Mouse (Mus musculus) midbrain, embryonic 15.5 days (tissue): Measurements from ENCODE around the gene Hoxb6. TPM values are rescaled to one million over a fixed set of nuclear protein-coding genes. Genes with fewer than 3 reads are reported as not detected.

Experiments used
- ATAC-seq: fragments of 200-750 bp; cut with Nextera tagmentation; replicated peaks from 2 replicates; pipeline ENCODE4 v1.8.0; 2017; ENCODE audit warnings: moderate TSS enrichment
- H3K27ac ChIP-seq: fragments of 300-500 bp; sonication (generic); 2 replicates; pipeline ENCODE4 v1.5.1; 2015; ENCODE audit warnings: mild to moderate bottlenecking, inconsistent platforms
- H3K27me3 ChIP-seq: fragments of 300-500 bp; sonication (generic); replicated peaks from 2 replicates; pipeline ENCODE4 v1.6.1; 2015; ENCODE audit warnings: inconsistent platforms
- H3K36me3 ChIP-seq: fragments of 300-500 bp; sonication (generic); replicated peaks from 2 replicates; pipeline ENCODE4 v1.6.1; 2015; ENCODE audit warnings: inconsistent platforms
- H3K4me1 ChIP-seq: fragments of 300-500 bp; sonication (generic); 2 replicates; pipeline ENCODE4 v1.6.1; 2015; ENCODE audit warnings: inconsistent platforms
- H3K4me2 ChIP-seq: fragments of 300-500 bp; sonication (generic); 2 replicates; pipeline ENCODE4 v1.6.1; 2015; ENCODE audit warnings: inconsistent platforms, mild to moderate bottlenecking, moderate library complexity
- H3K4me3 ChIP-seq: fragments of 300-500 bp; sonication (generic); 2 replicates; pipeline ENCODE4 v1.5.1; 2015; ENCODE audit warnings: mild to moderate bottlenecking, inconsistent platforms
- H3K9ac ChIP-seq: fragments of 300-500 bp; sonication (generic); 2 replicates; pipeline ENCODE4 v1.6.1; 2015; ENCODE audit warnings: mild to moderate bottlenecking, inconsistent platforms
- H3K9me3 ChIP-seq: fragments of 300-500 bp; sonication (generic); 2 replicates; pipeline ENCODE4 v1.6.1; 2016; ENCODE audit warnings: inconsistent platforms
- WGBS: fragments of 180-500 bp; shearing (Covaris S2); methylation state at CpG from one replicate; pipeline ENCODE4 v1.1.7; 2015; ENCODE audit warnings: mixed read lengths; 5-methylcytosine and 5-hydroxymethylcytosine counted together
- polyA plus RNA-seq: library from polyadenylated mRNA; unstranded; fragments of >200 nt; fragmentation: Nextera tagmentation; extraction: Ambion mirVana; gene quantifications from 2 replicates; pipeline ENCODE4 v1.2.1, GENCODE M21; 2015

Hoxb6 gene
- polyA plus RNA-seq, 1 experiment from 2014 or later = 0.13 TPM

DNA sequence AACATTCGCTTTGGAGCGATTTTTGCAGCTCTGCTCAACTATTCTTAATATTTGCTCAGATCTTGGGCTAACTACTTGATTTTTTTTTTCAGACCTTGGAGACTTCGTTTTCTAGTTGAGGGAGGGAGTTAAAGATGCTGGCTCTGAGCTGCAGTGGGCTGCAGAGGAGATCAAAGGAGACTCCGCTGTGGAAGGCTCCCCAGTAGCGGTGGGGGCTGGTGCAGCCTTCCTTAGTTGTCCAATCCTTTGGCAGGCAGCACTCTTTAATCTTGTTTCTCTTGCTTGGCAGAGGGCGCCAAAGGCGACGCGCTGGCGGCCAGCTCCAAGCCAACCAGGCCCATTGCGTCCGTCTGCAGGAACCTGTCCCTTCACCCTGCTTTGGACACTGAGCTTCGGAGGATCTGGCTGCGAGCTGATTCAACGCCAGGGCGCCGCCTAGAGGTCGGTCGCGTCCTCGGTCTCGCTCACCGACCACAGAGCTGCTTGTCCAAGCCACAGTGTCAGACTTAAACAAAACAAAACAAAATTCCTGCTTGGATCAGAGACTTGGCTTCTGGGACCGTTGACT is 30.9 kb upstream of the Hoxb6 start:
- 2% methylated on average over 24 of the region's 24 CpGs for WGBS
- H3K9ac ChIP-seq = no peak overlapping the region
- no peak for ATAC-seq

DNA sequence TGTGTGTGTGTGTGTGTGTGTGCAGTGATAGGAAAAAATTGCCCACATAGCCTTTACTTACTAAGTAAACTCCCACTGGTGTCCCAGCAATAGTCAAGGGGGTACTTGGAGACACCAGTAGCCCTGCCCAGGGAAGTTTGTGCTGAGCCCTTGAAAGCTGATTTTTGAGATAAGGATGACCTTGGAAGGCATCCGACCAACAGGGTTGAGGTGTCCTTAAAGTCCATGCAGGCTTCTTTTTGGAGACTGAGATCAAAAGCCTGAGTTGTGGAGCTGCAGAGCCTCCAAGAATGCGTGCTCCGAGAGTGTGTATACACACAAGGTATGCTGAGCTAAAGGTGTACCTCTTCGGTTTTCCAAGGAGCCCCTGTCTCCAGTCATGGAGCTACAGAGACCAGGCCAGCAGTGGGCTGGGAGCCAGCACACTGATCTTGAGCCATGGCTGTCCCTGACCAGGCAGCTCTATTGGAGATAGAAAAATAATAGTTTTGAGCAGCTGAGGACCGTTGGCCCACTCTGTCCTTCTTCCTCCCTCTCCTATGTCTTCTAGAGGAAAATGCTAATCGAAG is 29.9 kb upstream of the Hoxb6 start:
- H3K9me3 ChIP-seq = no peaks in the 10 kb centered on the region
- no peaks in the 10 kb centered on the region for H3K4me1 ChIP-seq
- no peak for ATAC-seq
- no peak overlapping the region for H3K9ac ChIP-seq
- no peak overlapping the region for H3K4me2 ChIP-seq
- no peak overlapping the region for H3K27ac ChIP-seq
- H3K4me3 ChIP-seq = no peak overlapping the region
- H3K27me3 ChIP-seq = peaks cover 97% of the 10 kb centered on the region
- WGBS = 11% methylated on average over 6 of the region's 6 CpGs
- no peaks in the 10 kb centered on the region for H3K36me3 ChIP-seq

More for the DNA sequence above, 30.9 kb upstream of the Hoxb6 start:
- Histone ChIP-seq H3K4me1 (no peaks in the 10 kb centered on the region), H3K27me3 (peaks cover 96% of the 10 kb centered on the region), H3K4me2 (no peak overlapping the region), H3K4me3 (no peak overlapping the region), H3K27ac (no peak overlapping the region), H3K9me3 (no peaks in the 10 kb centered on the region), H3K36me3 (no peaks in the 10 kb centered on the region)

DNA sequence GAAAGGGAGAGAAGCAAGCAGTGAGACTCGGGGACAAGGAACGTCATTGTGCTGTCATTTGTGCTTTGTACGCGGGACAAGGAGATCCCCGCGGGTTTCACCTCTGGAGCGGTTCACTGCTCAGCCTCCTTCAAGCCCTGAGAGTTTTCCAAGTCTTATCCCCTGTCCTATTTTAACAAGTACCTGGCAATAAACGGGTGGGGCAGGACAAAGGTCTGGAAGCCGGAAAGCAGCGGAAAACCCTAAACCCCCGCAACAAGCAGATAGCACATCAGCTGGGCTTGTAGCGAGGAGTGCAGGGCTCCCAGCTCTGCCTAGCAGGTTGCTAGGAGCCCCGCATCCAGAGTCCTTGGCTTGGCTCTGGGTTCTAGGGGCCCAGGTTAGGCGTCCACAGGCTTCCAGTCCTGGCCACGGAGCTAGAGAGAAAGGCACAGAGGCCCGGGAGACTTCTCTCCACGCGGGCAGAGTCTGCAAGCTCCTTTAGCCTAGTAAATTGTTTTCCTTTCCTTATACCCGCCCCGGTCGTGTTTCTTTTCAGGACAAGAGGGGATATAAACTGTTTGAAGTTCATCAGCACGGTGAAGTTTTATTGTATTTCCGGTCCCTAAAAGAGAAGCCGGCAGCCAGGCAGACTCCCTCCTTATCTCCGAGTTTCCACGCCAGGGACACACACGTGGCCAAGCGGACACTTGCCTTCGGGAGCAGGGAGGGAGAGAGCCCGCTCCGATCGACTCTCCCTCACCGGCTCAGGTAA is 28.5 kb upstream of the Hoxb6 start:
- H3K27ac ChIP-seq = no peak overlapping the region
- 1% methylated on average over 33 of the region's 33 CpGs for WGBS
- H3K9ac ChIP-seq = no peak overlapping the region
- no peaks in the 10 kb centered on the region for H3K9me3 ChIP-seq
- no peaks in the 10 kb centered on the region for H3K4me1 ChIP-seq
- ATAC-seq = no peak
- peaks cover 95% of the 10 kb centered on the region for H3K27me3 ChIP-seq
- H3K4me2 ChIP-seq = no peak overlapping the region
- no peak overlapping the region for H3K4me3 ChIP-seq
- H3K36me3 ChIP-seq = no peaks in the 10 kb centered on the region

DNA sequence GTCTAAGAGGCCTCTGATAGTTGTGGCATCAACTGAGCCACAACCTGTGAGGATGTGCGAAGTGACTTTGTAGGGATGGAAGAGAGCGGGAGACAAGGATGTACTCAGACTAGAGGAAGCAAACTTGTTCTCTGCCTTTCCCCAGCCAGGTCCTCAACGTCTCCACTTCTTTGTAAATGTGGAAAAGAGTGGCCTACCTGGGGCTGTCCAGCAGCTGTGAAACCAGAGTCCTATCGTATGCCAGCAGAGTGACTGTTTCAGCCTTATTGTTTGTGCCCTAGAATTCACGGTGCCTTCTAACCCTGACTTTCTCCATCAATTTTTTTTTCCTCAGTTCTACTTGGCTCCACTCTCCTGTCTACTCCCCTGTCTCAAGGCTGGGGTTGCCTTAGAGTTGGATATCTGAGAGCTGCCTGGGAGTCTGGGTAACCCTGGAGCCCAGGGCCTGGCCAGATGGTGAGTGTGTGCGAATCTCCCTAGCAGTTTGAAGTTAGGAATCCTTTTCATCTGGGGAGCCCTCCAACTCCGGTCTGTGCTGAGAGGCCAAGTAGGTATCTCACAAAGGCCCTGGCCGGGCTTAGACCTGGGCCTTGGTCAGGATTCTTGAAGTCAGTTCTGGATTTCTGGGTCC is 27.8 kb upstream of the Hoxb6 start:
- Histone ChIP-seq H3K36me3 (no peaks in the 10 kb centered on the region), H3K9me3 (no peaks in the 10 kb centered on the region), H3K4me3 (no peak overlapping the region), H3K27ac (no peak overlapping the region), H3K4me2 (no peak overlapping the region), H3K9ac (no peak overlapping the region), H3K4me1 (no peaks in the 10 kb centered on the region), H3K27me3 (peaks cover 95% of the 10 kb centered on the region)
- WGBS = under 1% methylated on average over 8 of the region's 8 CpGs
- no peak for ATAC-seq

DNA sequence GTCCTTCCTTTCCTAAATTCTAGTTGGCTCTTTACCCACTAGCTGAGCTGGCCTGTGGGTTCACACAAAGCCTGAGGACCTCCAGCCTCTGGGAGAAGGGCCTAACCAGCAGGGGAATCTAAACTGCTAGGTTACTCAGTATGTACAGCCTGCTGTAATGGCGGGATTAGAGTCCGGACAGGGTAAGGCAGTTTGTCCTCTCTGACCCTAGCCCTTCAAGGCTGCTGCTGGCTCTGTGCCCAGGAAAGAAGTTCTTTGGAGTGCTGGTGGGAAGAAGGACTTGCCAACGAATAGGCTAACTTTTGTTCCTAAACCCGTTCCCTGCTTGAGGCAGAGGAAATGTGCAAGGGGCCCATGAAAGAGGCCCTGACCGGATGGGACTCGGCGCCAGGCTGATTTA is 26.3 kb upstream of the Hoxb6 start:
- no peak for ATAC-seq
- no peaks in the 10 kb centered on the region for H3K9me3 ChIP-seq
- H3K27me3 ChIP-seq = peaks cover 97% of the 10 kb centered on the region
- no peak overlapping the region for H3K4me3 ChIP-seq
- no peak overlapping the region for H3K9ac ChIP-seq
- no peak overlapping the region for H3K27ac ChIP-seq
- H3K4me1 ChIP-seq = no peaks in the 10 kb centered on the region; the same call in 1 of the 2 replicates
- H3K36me3 ChIP-seq = no peaks in the 10 kb centered on the region
- WGBS = under 1% methylated on average over 7 of the region's 7 CpGs
- no peak overlapping the region for H3K4me2 ChIP-seq

DNA sequence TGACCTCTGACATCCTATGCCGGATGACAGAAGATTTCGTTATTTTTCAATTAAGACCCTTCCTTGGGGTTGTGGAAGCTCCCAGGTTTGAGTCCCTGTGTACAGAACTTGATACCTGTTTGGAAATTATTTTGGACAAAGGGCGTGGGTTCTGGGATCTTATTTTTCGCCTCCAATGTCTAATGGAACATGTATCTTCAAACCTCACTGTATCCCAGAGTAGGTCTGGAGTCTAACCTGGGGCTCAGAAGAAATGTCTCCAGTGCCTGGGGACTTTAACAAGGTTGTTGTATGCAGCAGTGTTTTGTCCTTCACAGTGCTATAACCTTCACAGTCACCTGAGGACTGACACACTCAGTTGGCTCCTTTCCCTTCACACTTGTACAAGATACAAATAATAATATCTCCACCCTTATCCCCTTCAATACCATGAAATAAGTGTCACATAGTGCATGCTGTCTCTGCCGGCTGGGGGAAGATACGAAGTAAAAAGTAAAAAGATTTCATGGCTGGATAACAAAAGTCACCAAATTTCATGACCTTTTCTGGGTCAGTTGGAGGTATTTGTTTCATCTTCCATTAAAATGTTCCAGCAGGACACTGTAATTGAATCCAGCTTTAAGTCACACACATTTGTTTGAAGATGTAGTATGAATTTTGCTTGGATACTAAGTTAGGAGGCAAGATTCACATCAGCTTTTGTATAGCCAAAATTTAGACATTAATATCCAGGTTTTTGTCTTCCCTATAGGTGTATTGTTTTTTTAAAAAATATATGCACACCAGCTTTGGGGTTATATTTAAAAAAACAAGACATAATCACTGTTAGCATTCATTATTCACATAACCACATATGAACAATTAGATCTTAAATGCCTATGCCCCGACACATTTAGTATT is 25.0 kb upstream of the Hoxb6 start:
- WGBS = 7% methylated on average over 7 of the region's 7 CpGs
- Histone ChIP-seq H3K9me3 (no peaks in the 10 kb centered on the region), H3K4me2 (no peak overlapping the region), H3K27me3 (peaks cover 97% of the 10 kb centered on the region), H3K27ac (no peak overlapping the region), H3K4me3 (no peak overlapping the region), H3K36me3 (no peaks in the 10 kb centered on the region), H3K9ac (no peak overlapping the region), H3K4me1 (peaks cover under 1% of the 10 kb centered on the region; the same call in 1 of the 2 replicates)
- ATAC-seq = no peak

DNA sequence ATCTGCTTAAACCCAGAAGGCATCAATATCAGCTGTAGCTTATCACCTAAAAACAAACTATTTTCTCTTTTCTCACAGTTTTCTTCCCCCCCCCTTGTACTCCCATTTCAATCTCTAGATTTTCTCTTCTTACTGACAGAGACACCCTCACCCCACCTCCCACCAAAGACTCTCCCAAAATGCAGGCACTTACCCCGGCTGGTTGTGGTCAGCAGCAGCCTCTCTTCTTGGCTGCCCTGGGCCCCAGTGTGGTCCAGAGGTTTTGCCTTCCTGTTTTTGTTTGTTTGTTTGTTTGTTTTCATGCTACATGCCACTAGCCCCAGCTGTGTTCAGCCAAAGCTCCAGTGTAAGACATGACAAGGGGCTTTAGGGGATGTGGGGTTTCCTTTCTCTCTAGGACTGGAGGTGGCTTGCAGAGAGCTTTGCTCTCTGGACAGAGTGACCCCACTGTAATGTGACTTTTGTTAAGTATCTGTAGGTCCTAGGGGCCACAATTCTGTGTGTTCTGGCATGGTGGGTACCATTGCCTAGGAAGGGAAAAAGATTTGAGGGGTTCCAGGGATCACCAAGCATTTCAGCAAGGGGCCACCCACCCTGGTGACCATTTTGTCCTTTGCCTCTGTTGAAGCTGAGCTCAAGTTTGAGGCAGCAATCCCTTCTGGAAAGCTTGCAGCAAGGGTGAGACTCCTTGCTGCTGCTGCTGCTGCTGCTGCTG is 24.1 kb upstream of the Hoxb6 start:
- no peak overlapping the region for H3K4me3 ChIP-seq
- peaks cover 97% of the 10 kb centered on the region for H3K27me3 ChIP-seq
- no peak overlapping the region for H3K4me2 ChIP-seq
- H3K9ac ChIP-seq = no peak overlapping the region
- H3K27ac ChIP-seq = no peak overlapping the region
- peaks cover 4% of the 10 kb centered on the region; the same call in 1 of the 2 replicates for H3K4me1 ChIP-seq
- no peak for ATAC-seq
- WGBS = 7% methylated on average over 1 of the region's 1 CpGs
- no peaks in the 10 kb centered on the region for H3K9me3 ChIP-seq
- no peaks in the 10 kb centered on the region for H3K36me3 ChIP-seq

DNA sequence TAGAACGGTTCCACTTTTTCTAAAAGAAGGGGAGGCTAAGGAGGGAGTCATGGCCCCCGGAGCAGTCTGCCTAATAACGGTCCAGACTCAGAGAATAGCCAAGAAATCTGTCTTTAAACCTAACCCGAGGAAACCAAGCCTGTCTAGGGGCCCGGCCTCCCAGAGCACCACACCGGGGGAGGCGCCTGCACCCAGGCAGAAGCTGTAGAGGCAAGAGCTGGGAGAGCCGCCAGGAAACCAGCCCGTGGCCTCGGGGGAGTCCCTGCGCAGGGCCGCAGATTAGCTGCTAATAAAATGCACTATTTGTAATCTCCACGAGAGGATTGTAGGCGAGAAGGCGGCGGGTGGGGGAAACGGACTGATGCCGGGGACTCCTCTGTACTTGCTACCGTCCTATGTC is 22.4 kb upstream of the Hoxb6 start:
- ATAC-seq = no peak
- Histone ChIP-seq H3K9me3 (no peaks in the 10 kb centered on the region), H3K27me3 (peaks cover 97% of the 10 kb centered on the region), H3K4me2 (no peak overlapping the region), H3K4me3 (no peak overlapping the region), H3K36me3 (no peaks in the 10 kb centered on the region), H3K4me1 (peaks cover 4% of the 10 kb centered on the region; the same call in 1 of the 2 replicates), H3K9ac (no peak overlapping the region), H3K27ac (no peak overlapping the region)
- under 1% methylated on average over 19 of the region's 19 CpGs for WGBS

DNA sequence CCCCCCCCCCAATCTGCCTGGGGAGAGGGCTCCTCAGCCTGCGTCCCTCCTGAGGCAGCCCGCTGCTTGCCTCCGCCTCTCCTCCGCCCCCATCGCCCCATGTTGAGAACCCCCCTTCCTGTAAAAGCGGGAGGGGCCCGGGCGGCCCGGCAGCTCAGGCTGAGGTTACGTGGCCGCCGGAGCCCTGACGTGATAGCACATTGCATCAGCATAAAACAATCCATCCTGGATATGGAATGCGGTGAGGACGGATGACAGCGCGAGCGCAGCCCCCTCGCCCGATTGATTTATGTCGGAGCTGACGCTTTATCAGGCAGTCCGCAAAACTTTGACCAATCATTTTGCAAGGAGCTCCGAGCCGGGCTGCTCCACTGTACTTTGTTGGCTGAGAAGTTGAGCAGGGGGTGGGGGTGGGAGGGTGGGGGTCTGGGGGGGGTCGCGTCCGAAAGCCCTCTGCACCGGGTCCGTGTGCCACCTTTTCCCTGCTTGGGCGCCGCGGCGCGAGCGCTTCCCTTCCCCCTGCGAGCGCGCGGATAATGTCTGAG is 21.2 kb upstream of the Hoxb6 start, which contains the start of gene Hoxb9:
Gene Hoxb9, plus strand, starts transcription at position 462 of the 545 bp plus-strand sequence.
- H3K36me3 ChIP-seq = no peaks in the 10 kb centered on the region
- WGBS = under 1% methylated on average over 38 of the region's 40 CpGs
- peaks cover 98% of the 10 kb centered on the region for H3K27me3 ChIP-seq
- no peaks in the 10 kb centered on the region for H3K9me3 ChIP-seq
- no peak within 1 kb of the TSS for H3K9ac ChIP-seq
- ATAC-seq = no peak
- no peak within 1 kb of the TSS for H3K27ac ChIP-seq
- peak within 1 kb of the TSS; percentile 24 for H3K4me2 ChIP-seq
- H3K4me1 ChIP-seq = peaks cover 4% of the 10 kb centered on the region; the same call in 1 of the 2 replicates
- no peak within 1 kb of the TSS for H3K4me3 ChIP-seq

DNA sequence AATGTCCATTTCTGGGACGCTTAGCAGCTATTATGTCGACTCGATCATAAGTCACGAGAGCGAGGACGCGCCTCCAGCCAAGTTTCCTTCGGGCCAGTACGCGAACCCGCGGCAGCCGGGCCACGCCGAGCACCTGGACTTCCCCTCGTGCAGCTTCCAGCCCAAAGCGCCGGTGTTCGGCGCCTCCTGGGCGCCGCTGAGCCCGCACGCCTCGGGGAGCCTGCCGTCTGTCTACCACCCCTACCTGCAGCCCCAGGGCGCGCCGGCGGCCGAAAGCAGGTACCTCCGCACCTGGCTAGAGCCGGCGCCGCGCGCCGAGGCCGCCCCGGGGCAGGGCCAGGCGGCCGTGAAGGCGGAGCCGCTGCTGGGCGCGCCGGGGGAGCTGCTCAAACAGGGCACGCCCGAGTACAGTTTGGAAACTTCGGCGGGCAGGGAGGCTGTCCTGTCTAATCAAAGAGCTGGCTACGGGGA is 20.7 kb upstream of the Hoxb6 start:
- Histone ChIP-seq H3K4me3 (no peak overlapping the region), H3K9me3 (no peaks in the 10 kb centered on the region), H3K4me1 (peaks cover 4% of the 10 kb centered on the region; the same call in 1 of the 2 replicates), H3K4me2 (no peak overlapping the region; the same call in 1 of the 2 replicates), H3K27ac (no peak overlapping the region), H3K9ac (no peak overlapping the region), H3K27me3 (peaks cover 98% of the 10 kb centered on the region), H3K36me3 (no peaks in the 10 kb centered on the region)
- no peak for ATAC-seq
- under 1% methylated on average over 52 of the region's 52 CpGs for WGBS
